Mouse (Mus musculus) layer of hippocampus, postnatal 36 days (tissue): ENCODE measurements around the gene Ppp2r5c. TPM values are rescaled to one million over a fixed set of nuclear protein-coding genes. Genes with fewer than 3 reads are reported as not detected.

Source experiments
- DNase-seq, 2 experiments: peaks; one replicate each; pipeline ENCODE4 v3.0.0; 2022
- total RNA-seq, 2 experiments: library from RNA; stranded (reverse); gene quantifications; 2 replicates each; pipeline ENCODE4 v1.2.3; 2021

Ppp2r5c gene
- 100 to 1,000 TPM; 228 to 249 TPM for total RNA-seq

DNA sequence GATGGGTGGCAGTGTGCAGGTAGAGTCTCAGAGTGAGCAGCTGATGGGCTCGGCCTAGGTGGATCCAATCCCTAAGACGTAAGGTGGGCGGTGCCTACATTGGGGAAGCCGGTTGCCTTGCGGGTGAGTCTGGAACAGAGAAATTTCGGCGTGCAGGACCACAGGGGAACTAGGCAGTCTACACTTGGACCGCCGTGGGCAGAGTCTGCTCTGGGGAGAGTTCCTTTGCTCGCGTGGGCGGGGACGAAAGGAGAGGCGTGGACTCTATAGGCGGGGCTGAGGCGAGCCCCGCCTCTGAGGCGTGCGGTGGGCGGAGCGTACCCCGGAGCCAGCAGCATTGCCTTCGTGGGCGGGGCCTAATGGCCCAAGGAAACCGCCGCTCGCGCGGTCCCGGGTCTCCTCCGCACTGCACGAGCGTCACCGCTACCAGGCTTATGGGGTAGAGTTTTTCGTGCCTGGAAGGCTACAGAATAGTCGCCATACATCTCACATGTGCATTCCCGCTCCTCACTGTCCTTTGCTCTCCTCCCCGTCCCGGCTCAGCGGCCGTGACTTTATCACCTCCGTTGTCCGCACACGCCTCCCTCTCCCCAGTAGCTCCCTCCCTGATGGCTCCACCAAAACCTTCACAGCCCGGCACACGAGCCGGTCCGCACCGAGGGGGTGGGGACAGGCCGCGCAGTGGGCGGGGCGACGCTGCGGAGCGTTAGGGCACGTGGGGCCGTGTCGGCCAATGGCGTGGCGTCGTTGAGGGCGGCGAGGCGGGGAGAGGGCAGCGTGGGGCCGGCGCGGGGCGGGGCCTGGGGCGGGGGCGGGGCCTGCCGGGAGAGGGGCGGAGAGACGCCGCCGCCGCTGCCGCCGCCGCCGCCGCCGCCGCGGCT is at the start of gene Ppp2r5c:
Gene Ppp2r5c (plus strand): TSS at position 831 of the 881 bp plus-strand sequence.
- peak; percentile 92 to 93 for DNase-seq

DNA sequence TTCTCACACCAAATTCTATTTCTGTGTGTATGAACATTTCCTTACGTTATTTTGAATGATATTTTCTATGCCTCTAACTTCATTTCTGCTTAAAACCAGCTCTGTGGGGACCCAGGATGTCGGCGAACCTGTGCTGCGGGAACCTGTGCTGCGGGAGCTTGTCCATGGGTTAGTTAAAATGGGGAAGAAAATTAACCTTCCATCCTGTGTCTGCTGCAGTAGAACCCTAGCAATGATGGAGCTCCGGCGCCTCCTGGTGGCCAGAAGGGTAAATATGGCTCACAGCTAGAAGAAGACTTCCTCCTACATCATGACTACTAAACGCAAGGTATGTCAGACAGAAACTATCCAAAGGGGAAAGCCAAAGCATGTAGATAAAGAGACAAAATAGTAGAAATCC is 48.6 kb upstream of the Ppp2r5c start:
- peak; percentile 72 to 76 for DNase-seq

DNA sequence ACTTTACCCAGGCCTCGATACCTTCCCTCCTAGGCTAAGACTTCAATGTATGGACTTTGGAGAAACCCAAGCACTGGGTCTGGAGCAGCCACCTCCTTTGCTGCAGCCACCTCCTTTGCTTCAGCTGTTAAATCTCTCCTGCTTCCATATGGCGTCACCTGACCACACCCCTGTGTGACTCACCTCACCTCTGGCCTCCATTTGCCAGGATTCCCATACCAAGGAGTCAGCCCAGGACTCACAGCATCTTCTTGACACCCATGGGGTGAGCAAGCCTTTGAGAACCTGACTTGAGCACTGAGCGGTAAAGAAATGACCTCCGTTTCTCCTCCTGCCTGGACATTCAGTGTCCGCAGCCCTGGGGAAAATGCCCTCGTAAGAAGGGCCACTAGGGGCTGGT is 47.8 kb upstream of the Ppp2r5c start:
- no peak for DNase-seq

DNA sequence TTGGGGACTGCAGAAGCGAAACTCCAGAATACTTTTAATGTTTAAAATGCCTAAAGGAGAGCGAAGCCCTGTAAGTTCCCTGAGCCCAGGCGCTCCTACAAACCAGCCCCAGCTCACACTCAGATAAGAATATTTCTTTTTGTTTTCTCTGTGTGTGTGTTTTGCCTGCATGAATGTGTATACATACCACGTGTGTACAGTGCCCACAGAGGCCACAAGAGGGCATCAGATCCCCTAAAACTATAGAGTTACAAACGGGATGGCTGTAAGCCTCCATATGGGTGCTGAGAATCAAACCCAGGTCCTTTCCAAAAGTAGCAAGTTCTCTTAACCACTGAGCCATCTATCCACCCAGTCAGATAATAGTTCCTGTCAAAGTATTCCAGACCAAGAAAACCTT is 46.0 kb upstream of the Ppp2r5c start:
- DNase-seq = no peak

DNA sequence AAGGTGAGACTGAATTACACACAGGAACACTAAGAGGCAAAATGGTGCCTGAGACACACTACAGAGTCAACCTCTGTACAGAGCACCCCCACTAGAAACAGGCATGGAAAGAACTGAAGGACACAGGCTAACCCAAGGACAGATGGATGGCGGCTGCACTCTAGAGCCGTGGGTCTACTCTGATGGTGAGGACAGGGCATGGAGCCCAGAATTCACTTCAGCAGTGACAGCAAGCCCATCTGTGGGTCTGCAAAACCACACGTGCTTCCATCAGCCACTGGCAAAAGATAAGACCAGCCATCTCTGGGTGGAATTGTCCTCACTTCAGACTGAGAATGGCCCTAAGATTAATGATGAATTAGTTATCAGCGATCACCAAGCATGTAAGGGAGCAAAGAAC is 45.0 kb upstream of the Ppp2r5c start:
- no peak for DNase-seq

DNA sequence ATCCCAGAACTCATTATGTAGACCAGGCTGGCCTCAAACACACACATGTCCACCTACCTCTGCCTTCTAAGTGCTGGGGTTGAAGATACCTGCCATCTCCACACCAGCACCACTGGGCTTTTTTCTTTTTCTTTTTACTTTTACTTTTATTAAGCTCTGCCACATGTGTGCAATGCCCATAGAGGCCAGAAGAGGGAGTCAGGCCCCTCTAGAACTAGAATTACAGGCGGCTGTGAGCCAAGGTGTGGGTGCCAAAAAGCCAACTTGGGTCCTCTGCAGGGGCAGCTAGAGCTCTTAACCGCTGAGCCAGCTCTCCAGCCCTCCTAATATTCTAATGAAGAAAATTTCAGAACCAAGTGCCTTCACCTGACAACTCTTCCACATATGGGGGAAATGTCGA is 30.7 kb upstream of the Ppp2r5c start:
- no peak for DNase-seq

DNA sequence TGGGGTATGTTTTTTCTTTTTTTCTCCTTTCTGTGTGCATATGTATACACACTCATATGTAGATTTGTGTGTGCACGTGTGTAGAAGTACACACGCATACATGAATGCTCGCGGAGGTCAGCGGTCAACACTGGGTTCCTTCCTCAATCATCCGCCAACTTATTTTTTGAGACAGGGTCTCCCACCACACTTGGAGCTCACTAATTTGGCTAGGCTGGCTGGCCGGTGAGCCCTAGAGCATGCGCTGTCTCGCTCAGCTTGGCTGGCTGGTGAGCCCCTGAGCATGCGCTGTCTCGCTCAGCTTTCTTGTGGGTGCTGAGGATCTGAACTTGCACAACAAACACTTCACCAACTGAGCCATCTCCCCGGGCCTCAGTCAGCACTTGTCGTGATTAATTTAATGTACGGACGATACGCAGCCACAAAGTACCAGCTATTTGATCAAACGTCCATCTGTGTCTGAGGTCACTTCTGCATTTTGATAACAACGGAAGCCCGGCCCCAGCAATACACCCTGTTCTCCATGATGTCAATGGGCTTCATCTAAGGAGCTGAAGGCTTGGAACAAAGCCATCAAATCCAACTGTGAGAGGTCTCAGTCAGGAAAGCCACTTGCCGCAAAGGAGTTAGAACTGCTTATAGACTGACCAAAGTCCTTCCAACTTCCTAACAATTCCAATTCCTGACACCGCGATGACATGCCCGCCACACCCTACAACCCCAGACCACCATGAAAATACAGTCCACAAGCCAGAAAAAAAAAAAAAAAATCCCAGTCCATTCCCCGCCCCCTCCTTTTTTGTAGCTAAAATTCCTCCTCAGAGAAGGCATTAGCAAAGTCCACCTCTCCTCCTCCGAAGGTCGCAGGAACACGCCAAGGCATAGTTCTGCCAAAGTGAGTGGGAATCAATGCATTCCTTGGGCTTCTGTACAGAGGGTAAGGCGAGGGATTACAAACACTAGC is 29.6 kb upstream of the Ppp2r5c start:
- no peak for DNase-seq

DNA sequence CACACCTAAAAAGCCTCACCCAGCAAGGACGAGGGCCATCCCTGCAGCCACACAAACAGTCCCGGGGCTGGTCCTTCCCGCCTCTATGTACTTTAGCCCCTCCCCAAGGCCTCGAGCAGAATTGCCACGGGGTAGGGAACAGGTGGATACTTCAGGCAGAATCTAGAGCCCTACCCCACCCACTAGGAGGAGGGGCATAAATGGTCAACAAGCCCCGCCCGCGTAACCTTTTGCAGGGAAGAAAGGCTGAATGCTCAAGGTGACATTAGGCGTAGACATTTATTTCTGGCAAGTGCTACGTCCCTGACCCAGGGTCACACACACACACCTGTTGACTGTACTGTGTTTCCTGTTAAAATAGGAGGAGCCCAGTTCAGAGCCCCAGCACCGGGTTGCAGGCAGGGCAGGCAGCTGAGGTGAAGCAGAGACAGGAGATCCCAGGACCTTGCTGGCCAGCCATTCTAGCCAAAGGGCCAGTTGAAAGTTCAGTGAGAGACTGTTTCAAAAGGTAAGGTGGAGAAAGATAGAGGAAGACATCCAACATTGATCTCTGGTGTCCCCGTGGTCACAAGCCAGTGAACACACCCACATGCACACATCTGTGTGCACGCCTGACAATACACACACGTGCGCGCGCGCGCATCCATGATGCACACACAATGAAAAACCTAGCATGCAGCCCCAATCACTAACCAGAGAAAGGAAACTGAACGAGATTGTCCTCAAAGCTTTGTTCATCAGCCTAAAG is 28.8 kb upstream of the Ppp2r5c start:
- DNase-seq = no peak

DNA sequence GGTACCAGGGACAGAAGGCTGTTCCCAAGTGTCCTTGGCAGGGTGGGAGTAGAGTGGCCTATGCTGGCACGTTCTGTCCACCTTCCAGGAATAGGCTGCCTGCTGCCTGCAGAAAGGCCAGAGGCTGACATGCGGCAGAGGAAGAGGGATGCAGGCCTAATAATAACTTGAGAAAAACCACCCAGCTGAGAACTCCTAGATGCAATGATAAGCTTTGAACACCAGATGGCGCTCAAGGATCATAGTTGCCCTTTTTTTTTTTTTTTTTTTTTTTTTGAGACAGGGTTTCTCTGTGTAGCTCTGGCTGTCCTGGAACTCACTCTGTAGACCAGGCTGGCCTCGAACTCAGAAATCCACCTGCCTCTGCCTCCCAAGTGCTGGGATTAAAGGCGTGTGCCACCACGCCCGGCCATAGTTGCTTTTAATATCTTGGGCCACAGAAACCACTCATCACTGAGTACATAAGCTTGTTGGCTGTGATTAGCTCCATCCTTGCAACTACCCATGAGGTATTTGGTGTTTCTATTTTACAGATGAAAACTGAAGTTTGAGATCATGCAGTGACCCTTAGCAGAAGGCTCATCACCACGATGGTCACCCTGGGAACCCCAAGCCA is 28.1 kb upstream of the Ppp2r5c start:
- DNase-seq = peak; percentile 19 to 33

DNA sequence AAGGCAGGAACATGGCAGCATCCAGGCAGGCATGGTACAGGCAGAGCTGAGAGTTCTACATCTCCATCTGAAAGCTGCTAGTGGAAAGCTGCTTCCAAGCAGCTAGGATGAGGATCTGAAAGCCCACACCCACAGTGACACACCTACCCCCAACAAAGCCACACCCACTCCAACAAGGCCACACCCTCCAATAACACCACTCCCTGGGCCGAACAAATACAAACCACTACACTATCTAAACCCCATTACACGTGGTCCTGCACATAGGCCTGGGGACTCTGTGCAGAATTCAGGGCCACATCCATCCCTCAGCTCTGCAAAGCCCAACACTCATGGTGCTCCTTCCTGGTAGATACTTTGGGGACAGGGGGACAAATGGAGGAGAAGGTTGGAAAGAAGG is 27.0 kb upstream of the Ppp2r5c start:
- no peak for DNase-seq

DNA sequence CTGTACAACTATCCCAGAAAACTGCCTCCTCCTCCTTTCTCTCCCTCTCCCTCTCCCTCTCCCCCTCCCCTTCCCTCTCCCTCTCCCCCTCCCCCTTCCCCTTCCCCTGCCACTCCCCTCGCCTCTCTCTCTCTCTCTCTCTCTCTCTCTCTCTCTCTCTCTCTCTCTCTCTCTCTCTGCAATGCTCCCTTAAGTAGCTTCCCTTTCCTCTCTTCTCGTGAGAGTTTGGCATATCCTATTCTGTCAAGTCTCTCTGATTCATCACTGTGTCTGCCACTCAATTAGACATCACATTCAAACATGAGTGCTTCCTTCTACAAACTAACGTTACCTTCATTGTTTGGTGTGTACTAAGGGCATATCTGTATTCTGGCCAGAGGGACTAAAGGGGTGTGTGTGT is 25.6 kb upstream of the Ppp2r5c start:
- DNase-seq = no peak

DNA sequence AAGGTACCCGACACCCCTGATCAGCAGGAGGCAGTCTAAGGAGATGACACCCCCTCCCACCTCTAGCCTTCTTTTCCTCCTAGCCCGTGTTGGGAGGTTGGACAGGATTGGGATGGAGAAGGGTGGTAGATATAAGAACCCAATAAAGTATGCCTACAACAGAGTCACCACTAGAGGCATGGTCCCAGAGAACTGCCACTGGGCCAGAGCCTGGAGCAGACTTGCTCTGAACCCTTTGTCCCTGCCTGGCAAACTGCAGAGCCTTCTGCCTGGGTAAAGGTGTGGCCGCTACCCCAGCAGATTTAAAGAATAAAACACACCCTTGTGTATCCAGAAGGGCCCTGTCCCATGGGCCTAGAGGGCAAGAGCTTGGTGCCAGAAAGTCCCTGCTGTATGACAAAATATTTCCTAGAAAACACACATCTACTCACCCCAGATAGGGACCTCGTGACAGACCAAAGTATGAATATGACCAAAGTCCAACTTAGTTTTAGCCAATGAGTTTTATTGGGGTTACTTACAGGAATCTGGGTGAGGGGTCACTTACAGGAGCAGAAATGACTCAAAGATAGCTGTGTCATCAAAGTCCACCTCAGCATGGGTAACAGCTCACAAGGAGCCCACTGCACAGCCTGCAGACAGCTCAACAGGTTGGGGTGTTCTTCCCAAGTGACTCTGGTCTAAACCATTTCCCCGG is 22.8 kb upstream of the Ppp2r5c start:
- DNase-seq = no peak

DNA sequence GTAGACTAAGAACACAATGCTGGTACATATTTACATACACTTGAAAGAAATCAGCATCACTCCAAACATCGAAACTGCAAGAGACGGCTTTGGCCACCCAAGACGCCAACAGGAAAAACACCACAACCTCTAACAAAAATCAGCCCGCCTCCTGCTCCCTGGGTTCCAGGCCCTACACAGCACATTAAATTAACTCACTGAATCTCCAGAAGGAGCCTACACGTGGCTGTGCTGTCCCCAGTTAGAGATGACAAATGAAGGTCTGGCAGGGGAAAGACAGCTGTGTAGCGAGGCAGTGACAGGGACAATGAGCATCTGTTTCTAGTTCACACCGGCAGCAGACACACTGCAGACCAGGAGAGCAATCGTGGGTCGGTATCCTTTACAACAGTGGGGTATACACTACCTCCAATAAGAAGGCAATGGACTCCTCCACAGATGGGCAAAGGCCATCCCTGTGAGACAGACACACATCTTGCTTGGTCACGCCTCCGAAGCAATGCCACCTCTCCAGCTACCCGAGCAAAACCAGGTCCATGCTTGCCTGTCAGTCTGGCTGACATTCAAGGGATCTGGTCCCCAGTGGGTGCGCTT is 20.4 kb upstream of the Ppp2r5c start:
- no peak for DNase-seq

DNA sequence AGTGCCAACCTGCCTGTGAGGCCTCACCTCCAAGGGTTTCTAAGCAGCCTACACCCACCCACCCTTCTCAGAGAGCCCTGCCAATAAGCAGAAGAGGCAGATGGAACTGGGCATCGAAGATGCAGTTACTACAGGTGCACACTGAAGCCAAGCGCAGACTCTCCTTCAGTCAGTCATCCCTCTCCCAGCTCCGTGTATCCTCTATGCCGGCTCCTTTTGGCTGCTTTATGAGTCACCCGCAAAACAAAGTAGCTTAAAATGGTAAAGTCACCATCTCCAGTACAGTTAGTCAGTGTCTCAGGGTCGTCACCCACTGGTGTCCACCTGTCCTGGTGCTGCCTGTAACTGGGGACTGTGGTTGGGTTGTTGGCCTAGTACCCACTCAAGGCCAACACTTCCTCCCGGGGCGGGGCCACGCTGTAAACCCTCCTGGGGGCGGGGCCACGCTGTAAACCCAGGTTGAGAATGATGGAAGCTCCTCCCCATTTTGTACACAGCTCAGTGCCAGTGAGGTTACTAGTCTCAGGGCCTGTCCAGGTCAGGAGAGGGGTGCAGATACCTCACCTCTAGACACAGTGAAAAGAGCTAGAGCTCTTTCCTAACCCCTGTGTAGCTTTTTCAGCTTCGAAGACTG is 17.5 kb upstream of the Ppp2r5c start:
- DNase-seq = no peak

DNA sequence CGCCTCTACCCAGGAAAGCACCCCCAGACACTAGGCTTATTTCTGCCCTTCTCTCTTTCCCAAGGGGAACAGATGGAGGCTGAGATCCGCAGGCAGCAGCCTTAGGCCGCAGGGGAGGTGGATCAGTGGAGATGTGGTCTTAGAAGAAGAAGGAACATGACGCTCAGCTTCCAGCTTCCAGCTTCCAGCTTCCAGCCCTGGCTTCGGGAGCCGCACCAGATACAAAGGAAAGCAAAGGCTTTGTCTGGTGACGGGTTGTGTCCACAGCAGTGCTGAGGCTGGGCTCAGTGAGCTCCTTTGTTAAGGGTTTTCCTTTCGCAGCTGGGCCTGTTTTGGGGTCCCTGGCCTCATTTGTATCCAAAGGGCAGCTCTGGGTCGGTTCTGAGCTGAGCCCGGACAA is 16.9 kb upstream of the Ppp2r5c start:
- no peak for DNase-seq

DNA sequence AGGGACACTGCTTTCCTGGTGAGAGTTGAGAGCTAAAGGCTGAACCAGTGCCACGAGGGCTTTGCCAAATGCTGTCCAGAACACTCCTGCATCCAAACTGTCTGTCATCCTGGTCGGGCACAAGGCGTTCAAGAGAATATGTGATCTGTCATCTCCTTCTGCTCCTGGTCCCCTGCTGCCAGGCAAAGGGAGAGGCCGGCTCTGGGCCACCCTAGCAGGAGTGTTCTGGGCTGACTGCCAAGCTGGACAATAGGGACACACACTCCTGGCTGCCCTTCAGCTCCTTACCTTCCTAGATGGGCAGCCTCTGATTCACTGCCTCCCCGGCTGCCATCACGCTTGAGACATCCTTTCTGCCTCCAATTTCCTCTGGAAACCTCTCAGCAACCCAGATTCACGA is 15.1 kb upstream of the Ppp2r5c start:
- no peak for DNase-seq

DNA sequence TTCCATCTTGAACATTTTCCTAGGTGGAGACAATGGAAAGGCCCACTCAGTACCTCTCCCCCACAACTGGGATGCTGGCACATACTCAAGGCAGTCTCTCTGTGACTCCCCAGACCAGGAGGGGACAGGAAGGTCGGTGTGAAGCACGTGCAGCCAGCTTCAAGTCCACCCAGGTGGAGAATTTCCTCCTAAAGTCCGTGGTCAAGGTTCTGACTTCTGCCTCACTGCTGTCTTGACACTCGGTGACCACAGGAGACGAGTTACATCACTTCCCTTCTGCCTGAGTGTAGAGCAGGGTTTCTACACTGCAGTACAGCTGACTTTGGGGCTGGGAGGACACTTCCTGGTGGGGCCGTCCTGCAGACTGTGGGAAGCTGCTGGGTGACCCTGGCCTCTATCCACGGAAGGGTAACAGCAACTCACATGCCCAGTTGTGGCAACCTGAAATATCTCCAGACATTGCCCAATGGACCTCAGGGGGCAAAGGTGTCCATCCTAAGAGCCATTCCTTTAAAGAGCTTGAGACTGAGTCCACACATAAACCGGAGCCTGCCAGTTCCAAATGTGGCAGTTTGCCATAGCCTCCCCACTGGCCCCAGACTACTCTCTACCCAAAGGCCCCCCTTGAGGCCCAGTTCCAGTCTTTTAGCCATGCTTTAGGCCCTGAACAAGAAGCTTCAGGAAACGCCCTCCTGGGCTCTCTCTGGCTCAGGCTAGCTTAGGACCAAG is 10.1 kb upstream of the Ppp2r5c start:
- DNase-seq = no peak

DNA sequence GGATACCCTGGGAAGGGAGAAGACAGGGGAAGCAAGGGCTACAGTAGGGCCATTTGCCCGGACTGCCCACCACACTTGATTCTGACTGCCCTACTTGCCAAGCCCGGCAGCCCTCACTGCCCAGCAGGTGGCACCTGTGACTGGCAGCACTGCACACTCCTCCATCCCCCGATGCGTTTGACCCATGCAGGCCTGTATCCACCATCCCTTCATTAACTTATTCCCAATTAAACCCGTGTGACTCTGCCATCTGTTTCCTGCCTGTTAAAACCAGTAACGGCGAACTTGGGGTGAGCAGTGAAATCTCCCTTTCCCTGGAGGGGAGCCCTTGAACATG is 9.6 kb upstream of the Ppp2r5c start:
- DNase-seq = no peak

DNA sequence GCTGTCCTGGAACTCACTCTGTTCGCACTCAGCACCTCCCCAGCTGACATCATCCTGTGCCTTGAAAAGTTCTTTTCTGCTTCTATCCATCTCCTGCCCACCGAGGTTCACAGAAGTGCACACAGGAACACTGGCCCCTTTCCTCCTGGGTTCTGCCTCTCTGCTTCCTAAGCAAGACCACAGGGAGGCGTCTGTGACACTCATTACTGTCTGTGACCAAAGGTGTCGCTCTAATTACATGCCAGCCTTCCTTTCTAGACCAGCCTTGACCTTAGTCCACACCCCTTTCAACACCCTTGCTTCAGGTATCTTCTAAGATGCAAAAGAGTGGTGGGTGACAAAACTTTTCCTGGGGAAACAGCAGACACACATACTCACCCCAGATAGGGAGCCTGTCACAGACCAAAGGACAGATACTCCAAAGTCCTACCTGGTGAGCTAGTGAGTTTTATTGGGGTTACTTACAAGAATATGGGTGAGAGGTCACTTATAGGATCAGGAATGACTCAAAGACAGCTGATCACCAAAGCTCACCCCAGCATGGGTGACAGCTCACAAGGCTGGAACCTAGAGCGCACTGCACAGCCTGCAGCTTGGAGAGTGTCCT is 8.4 kb upstream of the Ppp2r5c start:
- DNase-seq = no peak

DNA sequence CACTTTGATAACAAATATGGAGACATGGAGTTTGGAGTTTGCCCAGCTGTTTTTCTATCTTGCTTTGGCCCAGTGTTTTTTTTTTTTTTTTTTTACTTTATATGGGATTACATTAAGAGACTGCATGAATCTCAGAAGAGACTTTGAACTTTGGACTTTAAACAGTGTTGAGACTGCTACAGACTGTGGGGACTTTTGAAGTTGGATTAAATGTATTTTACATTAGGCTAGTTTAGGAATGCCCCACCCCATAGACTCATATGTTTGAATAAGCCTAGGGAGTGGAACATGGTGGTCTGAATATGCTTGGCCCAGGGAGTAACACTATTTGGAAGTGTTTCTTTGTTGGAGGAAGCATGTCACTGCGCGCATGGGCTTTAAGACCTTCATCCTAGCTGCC is 4.7 kb upstream of the Ppp2r5c start:
- no peak for DNase-seq
